Mouse (Mus musculus): ENCODE results near the gene Pcyox1. TPM values are rescaled to one million over a fixed set of nuclear protein-coding genes. Genes with fewer than 3 reads are reported as not detected.

Pcyox1 gene
- 88.4 and 92.7 TPM in 2 replicates for polyA plus RNA-seq (2015; fragmentation: Nextera tagmentation; extraction: Ambion mirVana)

GRCm38 (mm10) chr6:86396581-86397256, at the start of gene Pcyox1:
Gene Pcyox1 (minus strand): TSS chr6:86397154.
- peak within 1 kb of the TSS; percentile 80 for H3K4me2 ChIP-seq (ENCODE audit: low read length)
- peak within 1 kb of the TSS; percentile 94 for H3K9ac ChIP-seq (ENCODE audit: low read depth, low read length)
- peak; percentile 93 for ATAC-seq
- H3K4me1 ChIP-seq (ENCODE audit: control insufficient read depth, insufficient read depth, low read depth, low read length), result peaks cover 28% of the 10 kb centered on the region
- peak within 1 kb of the TSS; percentile 83 for H3K4me3 ChIP-seq (ENCODE audit: low read length)
- peak within 1 kb of the TSS; percentile 94 for H3K27ac ChIP-seq (ENCODE audit: low read depth, low read length)
- no peaks in the 10 kb centered on the region for H3K27me3 ChIP-seq (replicated peaks; ENCODE audit: control insufficient read depth, insufficient read depth, low read length)
- H3K9me3 ChIP-seq (ENCODE audit: control insufficient read depth, low read length), result no peaks in the 10 kb centered on the region
- peaks cover 8% of the 10 kb centered on the region for H3K36me3 ChIP-seq (ENCODE audit: control insufficient read depth, insufficient read depth, low read length)
- under 1% methylated on average over 39 of the region's 51 CpGs for WGBS

- 97% methylated on average over 18 of the region's 18 CpGs for WGBS
- ATAC-seq, result no peak
- H3K27me3 ChIP-seq (replicated peaks; ENCODE audit: control insufficient read depth, insufficient read depth, low read length), result no peaks in the 10 kb centered on the region
- H3K4me1 ChIP-seq (ENCODE audit: control insufficient read depth, insufficient read depth, low read depth, low read length), result no peaks in the 10 kb centered on the region
- no peak overlapping the region for H3K4me3 ChIP-seq (ENCODE audit: low read length)
- no peak overlapping the region for H3K9ac ChIP-seq (ENCODE audit: low read depth, low read length)
- no peak overlapping the region for H3K4me2 ChIP-seq (ENCODE audit: low read length)
- H3K27ac ChIP-seq (ENCODE audit: low read depth, low read length), result no peak overlapping the region
- peaks cover 20% of the 10 kb centered on the region for H3K36me3 ChIP-seq (ENCODE audit: control insufficient read depth, insufficient read depth, low read length)
- H3K9me3 ChIP-seq (ENCODE audit: control insufficient read depth, low read length), result no peaks in the 10 kb centered on the region
These were observed 48.6 kb upstream of the Pcyox1 start for GRCm38 (mm10) chr6:86445551-86445950.

GRCm38 (mm10) chr6:86441571-86441970, 44.6 kb upstream of the Pcyox1 start:
- Histone ChIP-seq H3K4me2 (ENCODE audit: low read length) (no peak overlapping the region), H3K4me1 (ENCODE audit: control insufficient read depth, insufficient read depth, low read depth, low read length) (peaks cover 13% of the 10 kb centered on the region), H3K4me3 (ENCODE audit: low read length) (no peak overlapping the region), H3K9me3 (ENCODE audit: control insufficient read depth, low read length) (no peaks in the 10 kb centered on the region), H3K27ac (ENCODE audit: low read depth, low read length) (no peak overlapping the region), H3K36me3 (ENCODE audit: control insufficient read depth, insufficient read depth, low read length) (peaks cover 11% of the 10 kb centered on the region), H3K9ac (ENCODE audit: low read depth, low read length) (no peak overlapping the region), H3K27me3 (replicated peaks; ENCODE audit: control insufficient read depth, insufficient read depth, low read length) (no peaks in the 10 kb centered on the region)
- no peak for ATAC-seq
- WGBS, result 93% methylated on average over 10 of the region's 10 CpGs

- ATAC-seq, result no peak
- Histone ChIP-seq H3K27ac (ENCODE audit: low read depth, low read length) (peak overlapping the region; percentile 90; the same call in 1 of the 2 replicates), H3K27me3 (replicated peaks; ENCODE audit: control insufficient read depth, insufficient read depth, low read length) (no peaks in the 10 kb centered on the region), H3K4me2 (ENCODE audit: low read length) (peak overlapping the region; percentile 89), H3K9me3 (ENCODE audit: control insufficient read depth, low read length) (no peaks in the 10 kb centered on the region), H3K4me3 (ENCODE audit: low read length) (peak overlapping the region; percentile 89), H3K36me3 (ENCODE audit: control insufficient read depth, insufficient read depth, low read length) (peaks cover 15% of the 10 kb centered on the region), H3K4me1 (ENCODE audit: control insufficient read depth, insufficient read depth, low read depth, low read length) (peaks cover 13% of the 10 kb centered on the region), H3K9ac (ENCODE audit: low read depth, low read length) (peak overlapping the region; percentile 47; the same call in 1 of the 2 replicates)
- WGBS, result 90% methylated on average over 1 of the region's 1 CpGs
These were observed 42.6 kb upstream of the Pcyox1 start for GRCm38 (mm10) chr6:86439531-86439930.

- peak overlapping the region; percentile 89 for H3K4me2 ChIP-seq (ENCODE audit: low read length)
- 5% methylated on average over 13 of the region's 13 CpGs for WGBS
- H3K9ac ChIP-seq (ENCODE audit: low read depth, low read length), result peak overlapping the region; percentile 87
- H3K4me1 ChIP-seq (ENCODE audit: control insufficient read depth, insufficient read depth, low read depth, low read length), result peaks cover 13% of the 10 kb centered on the region
- ATAC-seq, result no peak; the same call in 1 of the 2 replicates
- H3K9me3 ChIP-seq (ENCODE audit: control insufficient read depth, low read length), result no peaks in the 10 kb centered on the region
- peak overlapping the region; percentile 89 for H3K4me3 ChIP-seq (ENCODE audit: low read length)
- H3K27ac ChIP-seq (ENCODE audit: low read depth, low read length), result peak overlapping the region; percentile 90
- peaks cover 14% of the 10 kb centered on the region for H3K36me3 ChIP-seq (ENCODE audit: control insufficient read depth, insufficient read depth, low read length)
- H3K27me3 ChIP-seq (replicated peaks; ENCODE audit: control insufficient read depth, insufficient read depth, low read length), result no peaks in the 10 kb centered on the region
These were observed 42.2 kb upstream of the Pcyox1 start for GRCm38 (mm10) chr6:86439119-86439496.

- Histone ChIP-seq H3K36me3 (ENCODE audit: control insufficient read depth, insufficient read depth, low read length) (peaks cover 13% of the 10 kb centered on the region), H3K27ac (ENCODE audit: low read depth, low read length) (peak within 1 kb of the TSS; percentile 90), H3K9ac (ENCODE audit: low read depth, low read length) (peak within 1 kb of the TSS; percentile 87), H3K4me1 (ENCODE audit: control insufficient read depth, insufficient read depth, low read depth, low read length) (peaks cover 13% of the 10 kb centered on the region), H3K4me3 (ENCODE audit: low read length) (peak within 1 kb of the TSS; percentile 89), H3K9me3 (ENCODE audit: control insufficient read depth, low read length) (no peaks in the 10 kb centered on the region), H3K27me3 (replicated peaks; ENCODE audit: control insufficient read depth, insufficient read depth, low read length) (no peaks in the 10 kb centered on the region), H3K4me2 (ENCODE audit: low read length) (peak within 1 kb of the TSS; percentile 89)
- peak; percentile 96 for ATAC-seq
- WGBS, result under 1% methylated on average over 59 of the region's 59 CpGs
These were observed 41.5 kb upstream of the Pcyox1 start, which contains the start of gene C87436 for GRCm38 (mm10) chr6:86438272-86439118. Gene C87436 (plus strand): TSS chr6:86438374.

GRCm38 (mm10) chr6:86437711-86438110, 40.8 kb upstream of the Pcyox1 start:
- Histone ChIP-seq H3K9me3 (ENCODE audit: control insufficient read depth, low read length) (no peaks in the 10 kb centered on the region), H3K27ac (ENCODE audit: low read depth, low read length) (peak overlapping the region; percentile 90), H3K36me3 (ENCODE audit: control insufficient read depth, insufficient read depth, low read length) (peaks cover 18% of the 10 kb centered on the region), H3K4me1 (ENCODE audit: control insufficient read depth, insufficient read depth, low read depth, low read length) (peaks cover 13% of the 10 kb centered on the region), H3K27me3 (replicated peaks; ENCODE audit: control insufficient read depth, insufficient read depth, low read length) (no peaks in the 10 kb centered on the region), H3K9ac (ENCODE audit: low read depth, low read length) (peak overlapping the region; percentile 65), H3K4me2 (ENCODE audit: low read length) (peak overlapping the region; percentile 84), H3K4me3 (ENCODE audit: low read length) (peak overlapping the region; percentile 89)
- ATAC-seq, result peak; percentile 22; the same call in 1 of the 2 replicates
- 1% methylated on average over 14 of the region's 14 CpGs for WGBS

- Histone ChIP-seq H3K27ac (ENCODE audit: low read depth, low read length) (no peak overlapping the region), H3K4me1 (ENCODE audit: control insufficient read depth, insufficient read depth, low read depth, low read length) (peaks cover 5% of the 10 kb centered on the region), H3K27me3 (replicated peaks; ENCODE audit: control insufficient read depth, insufficient read depth, low read length) (no peaks in the 10 kb centered on the region), H3K4me3 (ENCODE audit: low read length) (no peak overlapping the region), H3K9me3 (ENCODE audit: control insufficient read depth, low read length) (no peaks in the 10 kb centered on the region), H3K36me3 (ENCODE audit: control insufficient read depth, insufficient read depth, low read length) (peaks cover 30% of the 10 kb centered on the region), H3K9ac (ENCODE audit: low read depth, low read length) (no peak overlapping the region), H3K4me2 (ENCODE audit: low read length) (no peak overlapping the region)
- no peak for ATAC-seq
- 91% methylated on average over 1 of the region's 1 CpGs for WGBS
These were observed 36.7 kb upstream of the Pcyox1 start for GRCm38 (mm10) chr6:86433696-86434095.

- H3K9ac ChIP-seq (ENCODE audit: low read depth, low read length), result no peak overlapping the region
- H3K4me2 ChIP-seq (ENCODE audit: low read length), result no peak overlapping the region
- H3K36me3 ChIP-seq (ENCODE audit: control insufficient read depth, insufficient read depth, low read length), result peaks cover 43% of the 10 kb centered on the region
- no peaks in the 10 kb centered on the region for H3K4me1 ChIP-seq (ENCODE audit: control insufficient read depth, insufficient read depth, low read depth, low read length)
- H3K27ac ChIP-seq (ENCODE audit: low read depth, low read length), result no peak overlapping the region
- no peaks in the 10 kb centered on the region for H3K27me3 ChIP-seq (replicated peaks; ENCODE audit: control insufficient read depth, insufficient read depth, low read length)
- H3K4me3 ChIP-seq (ENCODE audit: low read length), result no peak overlapping the region
- H3K9me3 ChIP-seq (ENCODE audit: control insufficient read depth, low read length), result no peaks in the 10 kb centered on the region
- WGBS, result 93% methylated on average over 3 of the region's 3 CpGs
- no peak for ATAC-seq
These were observed 34.6 kb upstream of the Pcyox1 start for GRCm38 (mm10) chr6:86431531-86431930.

All from hindbrain, embryonic 16.5 days (tissue).